Mouse (Mus musculus) spleen, postnatal 0 days (tissue): ENCODE data around the gene Nav3. TPM values are rescaled to one million over a fixed set of nuclear protein-coding genes. Genes with fewer than 3 reads are reported as not detected.

Source experiments
- polyA plus RNA-seq: library from polyadenylated mRNA; unstranded; fragments of >200 nt; fragmentation: Nextera tagmentation; extraction: Ambion mirVana; gene quantifications from 2 replicates; pipeline ENCODE4 v1.2.1, GENCODE M21; 2015

The Nav3 gene
- polyA plus RNA-seq = 0.78 and 1.3 TPM in 2 replicates

GRCm38 (mm10) chr10:110455838-110456493 lies at the start of gene Nav3:
Gene Nav3 (minus strand): TSS chr10:110456204.

